Mouse (Mus musculus): ENCODE measurements around the gene Lzic. TPM values are rescaled to one million over a fixed set of nuclear protein-coding genes. Genes with fewer than 3 reads are reported as not detected.

The Lzic gene
- polyA plus RNA-seq (2015; fragmentation: Nextera tagmentation; extraction: Ambion mirVana): 35.5 and 39.8 TPM in 2 replicates

- ATAC-seq (ENCODE audit: insufficient read depth, low FRiP score, low read depth): peak; percentile 95
- H3K4me1 ChIP-seq: peaks cover 5% of the 10 kb centered on the region; the same call in 1 of the 2 replicates
- H3K9ac ChIP-seq: peak within 1 kb of the TSS; percentile 45; the same call in 1 of the 2 replicates
- H3K4me3 ChIP-seq (replicated peaks): peak within 1 kb of the TSS; percentile 65
- H3K36me3 ChIP-seq: peaks cover 6% of the 10 kb centered on the region; the same call in 1 of the 2 replicates
- no peaks in the 10 kb centered on the region for H3K27me3 ChIP-seq (replicated peaks)
- H3K9me3 ChIP-seq: no peaks in the 10 kb centered on the region
- peak within 1 kb of the TSS; percentile 59 for H3K27ac ChIP-seq
- peak within 1 kb of the TSS; percentile 78 for H3K4me2 ChIP-seq
- under 1% methylated on average over 60 of the region's 60 CpGs for WGBS
These were observed at the start of gene Lzic, which contains the start of gene Nmnat1 for GRCm38 (mm10) chr4:149485053-149485824. TSS of gene Lzic (plus strand) at chr4:149485229. TSS of gene Nmnat1 (minus strand) at chr4:149485202.

- no peak overlapping the region for H3K4me2 ChIP-seq
- WGBS: 67% methylated on average over 8 of the region's 8 CpGs
- H3K27me3 ChIP-seq (replicated peaks): no peaks in the 10 kb centered on the region
- H3K36me3 ChIP-seq: no peaks in the 10 kb centered on the region
- no peaks in the 10 kb centered on the region for H3K4me1 ChIP-seq
- H3K9ac ChIP-seq: no peak overlapping the region
- H3K27ac ChIP-seq: no peak overlapping the region
- no peak for ATAC-seq (ENCODE audit: insufficient read depth, low FRiP score, low read depth)
- H3K4me3 ChIP-seq (replicated peaks): no peak overlapping the region
- H3K9me3 ChIP-seq: no peaks in the 10 kb centered on the region
These were observed 44.5 kb upstream of the Lzic start for GRCm38 (mm10) chr4:149440576-149440975.

- H3K36me3 ChIP-seq: no peaks in the 10 kb centered on the region
- no peaks in the 10 kb centered on the region for H3K9me3 ChIP-seq
- H3K27ac ChIP-seq: no peak overlapping the region
- H3K27me3 ChIP-seq (replicated peaks): no peaks in the 10 kb centered on the region
- H3K9ac ChIP-seq: no peak overlapping the region
- no peak overlapping the region for H3K4me2 ChIP-seq
- WGBS: 27% methylated on average over 3 of the region's 3 CpGs
- H3K4me3 ChIP-seq (replicated peaks): no peak overlapping the region
- 0 out of 2 replicates have a peak, but pooled peaks cover 7% of the 10 kb centered on the region for H3K4me1 ChIP-seq
- ATAC-seq (ENCODE audit: insufficient read depth, low FRiP score, low read depth): no peak
These were observed 42.6 kb upstream of the Lzic start for GRCm38 (mm10) chr4:149442436-149442835.

GRCm38 (mm10) chr4:149444465-149444864, 40.6 kb upstream of the Lzic start:
- Histone ChIP-seq H3K27me3 (replicated peaks) (no peaks in the 10 kb centered on the region), H3K4me3 (replicated peaks) (no peak overlapping the region; the same call in 1 of the 2 replicates), H3K36me3 (no peaks in the 10 kb centered on the region), H3K9ac (no peak overlapping the region), H3K4me2 (0 out of 2 replicates have a peak overlapping the region, but pooled peaks have one; percentile 78), H3K4me1 (0 out of 2 replicates have a peak, but pooled peaks cover 7% of the 10 kb centered on the region), H3K9me3 (no peaks in the 10 kb centered on the region), H3K27ac (peak overlapping the region; percentile 35; the same call in 1 of the 2 replicates)
- WGBS: 43% methylated on average over 1 of the region's 1 CpGs
- ATAC-seq (ENCODE audit: insufficient read depth, low FRiP score, low read depth): no peak

GRCm38 (mm10) chr4:149444964-149445701, 39.9 kb upstream of the Lzic start:
- Histone ChIP-seq H3K9ac (peak overlapping the region; percentile 53; the same call in 1 of the 2 replicates), H3K27me3 (replicated peaks) (no peaks in the 10 kb centered on the region), H3K36me3 (no peaks in the 10 kb centered on the region), H3K4me1 (0 out of 2 replicates have a peak, but pooled peaks cover 7% of the 10 kb centered on the region), H3K4me3 (replicated peaks) (peak overlapping the region; percentile 38), H3K9me3 (no peaks in the 10 kb centered on the region), H3K27ac (peak overlapping the region; percentile 93), H3K4me2 (peak overlapping the region; percentile 78)
- ATAC-seq (ENCODE audit: insufficient read depth, low FRiP score, low read depth): peak; percentile 95
- under 1% methylated on average over 36 of the region's 36 CpGs for WGBS

GRCm38 (mm10) chr4:149445868-149446267, 39.2 kb upstream of the Lzic start:
- Histone ChIP-seq H3K27ac (peak overlapping the region; percentile 93), H3K27me3 (replicated peaks) (no peaks in the 10 kb centered on the region), H3K36me3 (no peaks in the 10 kb centered on the region), H3K4me2 (peak overlapping the region; percentile 78), H3K4me3 (replicated peaks) (peak overlapping the region; percentile 38), H3K9ac (no peak overlapping the region), H3K9me3 (no peaks in the 10 kb centered on the region), H3K4me1 (0 out of 2 replicates have a peak, but pooled peaks cover 7% of the 10 kb centered on the region)
- ATAC-seq (ENCODE audit: insufficient read depth, low FRiP score, low read depth): peak; percentile 33; the same call in 1 of the 2 replicates
- 4% methylated on average over 11 of the region's 11 CpGs for WGBS

- H3K27me3 ChIP-seq (replicated peaks): no peaks in the 10 kb centered on the region
- 0 out of 2 replicates have a peak, but pooled peaks cover 7% of the 10 kb centered on the region for H3K4me1 ChIP-seq
- 52% methylated on average over 1 of the region's 1 CpGs for WGBS
- H3K4me2 ChIP-seq: peak overlapping the region; percentile 78; the same call in 1 of the 2 replicates
- no peaks in the 10 kb centered on the region for H3K36me3 ChIP-seq
- no peak overlapping the region for H3K4me3 ChIP-seq (replicated peaks)
- H3K9ac ChIP-seq: no peak overlapping the region
- H3K9me3 ChIP-seq: no peaks in the 10 kb centered on the region
- ATAC-seq (ENCODE audit: insufficient read depth, low FRiP score, low read depth): no peak
- peak overlapping the region; percentile 93 for H3K27ac ChIP-seq
These were observed 38.7 kb upstream of the Lzic start for GRCm38 (mm10) chr4:149446309-149446708.

- Histone ChIP-seq H3K9ac (no peak overlapping the region), H3K36me3 (no peaks in the 10 kb centered on the region), H3K4me3 (replicated peaks) (no peak overlapping the region), H3K9me3 (no peaks in the 10 kb centered on the region), H3K4me2 (no peak overlapping the region), H3K4me1 (0 out of 2 replicates have a peak, but pooled peaks cover 7% of the 10 kb centered on the region), H3K27ac (no peak overlapping the region), H3K27me3 (replicated peaks) (no peaks in the 10 kb centered on the region)
- ATAC-seq (ENCODE audit: insufficient read depth, low FRiP score, low read depth): no peak
- WGBS: 76% methylated on average over 3 of the region's 3 CpGs
These were observed 34.4 kb upstream of the Lzic start for GRCm38 (mm10) chr4:149450636-149451035.

GRCm38 (mm10) chr4:149453656-149454055, 31.4 kb upstream of the Lzic start:
- H3K4me3 ChIP-seq (replicated peaks): no peak overlapping the region
- H3K27ac ChIP-seq: no peak overlapping the region
- no peaks in the 10 kb centered on the region for H3K9me3 ChIP-seq
- no peaks in the 10 kb centered on the region for H3K27me3 ChIP-seq (replicated peaks)
- 84% methylated on average over 4 of the region's 4 CpGs for WGBS
- H3K36me3 ChIP-seq: no peaks in the 10 kb centered on the region
- H3K4me1 ChIP-seq: no peaks in the 10 kb centered on the region
- H3K9ac ChIP-seq: no peak overlapping the region
- ATAC-seq (ENCODE audit: insufficient read depth, low FRiP score, low read depth): no peak
- no peak overlapping the region for H3K4me2 ChIP-seq

- 72% methylated on average over 17 of the region's 17 CpGs for WGBS
These were observed 30.8 kb upstream of the Lzic start for GRCm38 (mm10) chr4:149454263-149454662.

GRCm38 (mm10) chr4:149454879-149455278, 30.1 kb upstream of the Lzic start, which contains the start of gene Rbp7:
TSS of gene Rbp7 (minus strand) at chr4:149454978.
- H3K27me3 ChIP-seq (replicated peaks): no peaks in the 10 kb centered on the region
- H3K36me3 ChIP-seq: no peaks in the 10 kb centered on the region
- no peak within 1 kb of the TSS for H3K9ac ChIP-seq
- no peaks in the 10 kb centered on the region for H3K9me3 ChIP-seq
- H3K27ac ChIP-seq: no peak within 1 kb of the TSS
- H3K4me1 ChIP-seq: no peaks in the 10 kb centered on the region
- 41% methylated on average over 8 of the region's 8 CpGs for WGBS
- ATAC-seq (ENCODE audit: insufficient read depth, low FRiP score, low read depth): no peak
- no peak within 1 kb of the TSS for H3K4me2 ChIP-seq
- H3K4me3 ChIP-seq (replicated peaks): no peak within 1 kb of the TSS

More at GRCm38 (mm10) chr4:149454263-149454662, 30.8 kb upstream of the Lzic start:
- no peaks in the 10 kb centered on the region for H3K36me3 ChIP-seq
- H3K9ac ChIP-seq: no peak overlapping the region
- H3K4me2 ChIP-seq: no peak overlapping the region
- no peak overlapping the region for H3K4me3 ChIP-seq (replicated peaks)
- H3K27me3 ChIP-seq (replicated peaks): no peaks in the 10 kb centered on the region
- no peaks in the 10 kb centered on the region for H3K9me3 ChIP-seq
- no peak for ATAC-seq (ENCODE audit: insufficient read depth, low FRiP score, low read depth)
- no peaks in the 10 kb centered on the region for H3K4me1 ChIP-seq
- H3K27ac ChIP-seq: no peak overlapping the region
